Comparison of ENCODE assay signal across 23 mouse cellular contexts in genomic region chr10:8477936-8478335, GRCm38 (mm10). TPM values are rescaled to one million over a fixed set of nuclear protein-coding genes. Genes with fewer than 3 reads are reported as not detected.
DNase-seq lines count a peak whose midpoint lies in the region; ATAC-seq and TF ChIP-seq lines count a peak whose summit lies in the region.
"Had no signal": no experiment of that assay in that cellular context is flagged by ENCODE, and none has a peak within 500 bp of the region (broad histone marks: within the 10 kb centered on the region; RNA-seq: fewer than 3 reads in every experiment).

No protein-coding gene starts in this region.

- ATAC-seq in forebrain, embryonic 11.5 days (replicated peaks; ENCODE audit: low FRiP score): no peak
- ATAC-seq in intestine, embryonic 14.5 days (replicated peaks; ENCODE audit: low FRiP score, low TSS enrichment, low read depth): no peak
- no peak for ATAC-seq in intestine, postnatal 0 days
- ATAC-seq in midbrain, embryonic 11.5 days (ENCODE audit: low FRiP score): no peak
- no peak for ATAC-seq in midbrain, embryonic 14.5 days (ENCODE audit: low FRiP score, low TSS enrichment)
- ATAC-seq: activated CD4-positive, CD25-positive, alpha-beta regulatory T cell, adult 4 months; CD4-positive, CD25-positive, alpha-beta regulatory T cell, adult 4 months; Patski had no signal

- TF ChIP-seq POLR2A in heart, adult 2 months (IDR thresholded peaks at IDR 0.05; ENCODE audit: insufficient read depth, low read depth, low read length): no peak

- no peak overlapping the region for H3K4me2 ChIP-seq in forebrain, embryonic 11.5 days (ENCODE audit: low read depth, low read length, severe bottlenecking)
- H3K4me2 ChIP-seq in intestine, embryonic 14.5 days (ENCODE audit: low read length): no peak overlapping the region
- no peak overlapping the region for H3K4me2 ChIP-seq in intestine, postnatal 0 days (replicated peaks; ENCODE audit: low read depth)
- no peak overlapping the region for H3K4me2 ChIP-seq in midbrain, embryonic 11.5 days
- H3K4me2 ChIP-seq in midbrain, embryonic 14.5 days (ENCODE audit: low read length): no peak overlapping the region

- no peaks in the 10 kb centered on the region for H3K27me3 ChIP-seq in forebrain, embryonic 10.5 days (ENCODE audit: poor library complexity, severe bottlenecking)
- no peaks in the 10 kb centered on the region for H3K27me3 ChIP-seq in forebrain, embryonic 11.5 days (ENCODE audit: control insufficient read depth, insufficient read depth, low read length)
- no peaks in the 10 kb centered on the region for H3K27me3 ChIP-seq in heart, adult 2 months (ENCODE audit: control insufficient read depth, insufficient read depth, low read length)
- no peaks in the 10 kb centered on the region for H3K27me3 ChIP-seq in intestine, embryonic 14.5 days (replicated peaks; ENCODE audit: control insufficient read depth, insufficient read depth, low read length)
- H3K27me3 ChIP-seq in intestine, postnatal 0 days (replicated peaks; ENCODE audit: control insufficient read depth, insufficient read depth, low read length): no peaks in the 10 kb centered on the region
- H3K27me3 ChIP-seq in midbrain, embryonic 11.5 days (ENCODE audit: control insufficient read depth, insufficient read depth, low read length): no peaks in the 10 kb centered on the region
- H3K27me3 ChIP-seq in midbrain, embryonic 14.5 days (ENCODE audit: control insufficient read depth, insufficient read depth, low read length): no peaks in the 10 kb centered on the region
- H3K27me3 ChIP-seq: CH12.LX, Patski had no signal

- TF ChIP-seq EP300 in heart, adult 2 months (IDR thresholded peaks at IDR 0.05; ENCODE audit: insufficient read depth, low read depth, low read length): no peak

- H3K4me1 ChIP-seq in forebrain, embryonic 10.5 days: no peaks in the 10 kb centered on the region
- no peaks in the 10 kb centered on the region for H3K4me1 ChIP-seq in forebrain, embryonic 11.5 days (replicated peaks; ENCODE audit: control insufficient read depth, insufficient read depth, low read length)
- no peaks in the 10 kb centered on the region for H3K4me1 ChIP-seq in heart, adult 2 months (ENCODE audit: control insufficient read depth, insufficient read depth, low read length)
- H3K4me1 ChIP-seq in intestine, embryonic 14.5 days (replicated peaks; ENCODE audit: control insufficient read depth, insufficient read depth, low read length): no peaks in the 10 kb centered on the region
- H3K4me1 ChIP-seq in intestine, postnatal 0 days (replicated peaks; ENCODE audit: control insufficient read depth, insufficient read depth, low read length): no peaks in the 10 kb centered on the region
- no peaks in the 10 kb centered on the region for H3K4me1 ChIP-seq in midbrain, embryonic 11.5 days (ENCODE audit: control insufficient read depth, insufficient read depth, low read length)
- H3K4me1 ChIP-seq in midbrain, embryonic 14.5 days (ENCODE audit: control insufficient read depth, insufficient read depth, low read length): no peaks in the 10 kb centered on the region

- no peaks in the 10 kb centered on the region for H3K79me2 ChIP-seq in heart, adult 2 months (replicated peaks; ENCODE audit: control insufficient read depth, insufficient read depth, low read length)

- H3K4me3 ChIP-seq in forebrain, embryonic 10.5 days: no peak overlapping the region
- no peak overlapping the region for H3K4me3 ChIP-seq in forebrain, embryonic 11.5 days (ENCODE audit: low read depth, low read length)
- no peak overlapping the region for H3K4me3 ChIP-seq in heart, adult 2 months
- H3K4me3 ChIP-seq in intestine, embryonic 14.5 days (ENCODE audit: low read depth, low read length): no peak overlapping the region
- H3K4me3 ChIP-seq in intestine, postnatal 0 days (ENCODE audit: low read depth, low read length): no peak overlapping the region
- H3K4me3 ChIP-seq in midbrain, embryonic 11.5 days (ENCODE audit: low read depth, low read length): no peak overlapping the region
- H3K4me3 ChIP-seq in midbrain, embryonic 14.5 days (replicated peaks; ENCODE audit: low read depth, low read length): no peak overlapping the region

- intact Hi-C loops in heart, adult 2 months (cut with DNase I): no loop called here

- TF ChIP-seq CTCF in heart, adult 2 months (IDR thresholded peaks at IDR 0.05): no peak
- TF ChIP-seq CTCF in intestine, postnatal 0 days (IDR thresholded peaks at IDR 0.05; ENCODE audit: low read depth): no peak

- no peak overlapping the region for H3K9ac ChIP-seq in forebrain, embryonic 11.5 days (ENCODE audit: low read length)
- no peak overlapping the region for H3K9ac ChIP-seq in heart, adult 2 months (ENCODE audit: low read depth, low read length)
- no peak overlapping the region for H3K9ac ChIP-seq in intestine, embryonic 14.5 days (ENCODE audit: low read length)
- H3K9ac ChIP-seq in intestine, postnatal 0 days (ENCODE audit: low read depth, low read length): no peak overlapping the region
- no peak overlapping the region for H3K9ac ChIP-seq in midbrain, embryonic 11.5 days (ENCODE audit: low read length)
- H3K9ac ChIP-seq in midbrain, embryonic 14.5 days (replicated peaks; ENCODE audit: low read length): no peak overlapping the region

- WGBS in forebrain, embryonic 10.5 days: 88% methylated on average over 8 of the region's 8 CpGs
- 83% methylated on average over 8 of the region's 8 CpGs for WGBS in forebrain, embryonic 11.5 days
- WGBS in heart, adult 2 months: 81% methylated on average over 8 of the region's 8 CpGs
- 87% methylated on average over 8 of the region's 8 CpGs for WGBS in intestine, embryonic 14.5 days
- WGBS in intestine, postnatal 0 days: 82% methylated on average over 8 of the region's 8 CpGs
- WGBS in midbrain, embryonic 11.5 days: 84% methylated on average over 8 of the region's 8 CpGs
- WGBS in midbrain, embryonic 14.5 days: 92% methylated on average over 8 of the region's 8 CpGs

- H3K36me3 ChIP-seq in forebrain, embryonic 10.5 days (replicated peaks): no peaks in the 10 kb centered on the region
- H3K36me3 ChIP-seq in forebrain, embryonic 11.5 days (ENCODE audit: control insufficient read depth, insufficient read depth, low read length): no peaks in the 10 kb centered on the region
- H3K36me3 ChIP-seq in heart, adult 2 months (ENCODE audit: control insufficient read depth, insufficient read depth, low read length): no peaks in the 10 kb centered on the region
- no peaks in the 10 kb centered on the region for H3K36me3 ChIP-seq in intestine, embryonic 14.5 days (ENCODE audit: control insufficient read depth, insufficient read depth, low read length)
- H3K36me3 ChIP-seq in intestine, postnatal 0 days (ENCODE audit: control insufficient read depth, insufficient read depth): no peaks in the 10 kb centered on the region
- no peaks in the 10 kb centered on the region for H3K36me3 ChIP-seq in midbrain, embryonic 11.5 days (ENCODE audit: control insufficient read depth, insufficient read depth, low read length)
- H3K36me3 ChIP-seq in midbrain, embryonic 14.5 days (ENCODE audit: control insufficient read depth, insufficient read depth, low read length): no peaks in the 10 kb centered on the region
- H3K36me3 ChIP-seq: G1E had no signal

- no peaks in the 10 kb centered on the region for H3K9me3 ChIP-seq in forebrain, embryonic 10.5 days
- no peaks in the 10 kb centered on the region for H3K9me3 ChIP-seq in forebrain, embryonic 11.5 days (ENCODE audit: control insufficient read depth, low read length)
- H3K9me3 ChIP-seq in intestine, embryonic 14.5 days (ENCODE audit: control insufficient read depth, low read length): no peaks in the 10 kb centered on the region
- no peaks in the 10 kb centered on the region for H3K9me3 ChIP-seq in intestine, postnatal 0 days (ENCODE audit: control insufficient read depth)
- no peaks in the 10 kb centered on the region for H3K9me3 ChIP-seq in midbrain, embryonic 11.5 days (ENCODE audit: control insufficient read depth, low read length)
- no peaks in the 10 kb centered on the region for H3K9me3 ChIP-seq in midbrain, embryonic 14.5 days (ENCODE audit: control insufficient read depth, low read length)

- no peak overlapping the region for H3K27ac ChIP-seq in forebrain, embryonic 10.5 days
- H3K27ac ChIP-seq in forebrain, embryonic 11.5 days (ENCODE audit: low read depth, low read length): no peak overlapping the region
- no peak overlapping the region for H3K27ac ChIP-seq in heart, adult 2 months
- H3K27ac ChIP-seq in intestine, embryonic 14.5 days (ENCODE audit: low read depth): no peak overlapping the region
- no peak overlapping the region for H3K27ac ChIP-seq in intestine, postnatal 0 days (ENCODE audit: low read depth, low read length)
- no peak overlapping the region for H3K27ac ChIP-seq in midbrain, embryonic 11.5 days (ENCODE audit: low read depth, low read length)
- H3K27ac ChIP-seq in midbrain, embryonic 14.5 days (replicated peaks; ENCODE audit: low read depth, low read length): no peak overlapping the region

- peak; percentile 6 for DNase-seq in forebrain, embryonic 10.5 days (ENCODE audit: extremely low spot score, low spot score)
- DNase-seq in forebrain, embryonic 11.5 days (ENCODE audit: low spot score): no peak
- peak; percentile 79 for DNase-seq in heart, adult 11 months
- no peak for DNase-seq in heart, adult 2 months
- DNase-seq in intestine, embryonic 14.5 days (ENCODE audit: low spot score): peak; percentile 34
- DNase-seq in midbrain, embryonic 11.5 days (ENCODE audit: low spot score, missing footprints): peak; percentile 65
- no peak for DNase-seq in midbrain, embryonic 14.5 days
- DNase-seq: adrenal gland, adult 2 months; adrenal gland, adult 8-10 months; adrenal gland, postnatal 10 days; adrenal gland, postnatal 14 days; adrenal gland, postnatal 25 days; adrenal gland, postnatal 36 days; B cell, adult 2 months; cerebellum, adult 11 months; cerebellum, adult 11-12 months had no signal

RNA-seq across cellular contexts. Expression of gene Ust, which starts 40.7 kb away (rescaled TPM):
- 2.2 TPM in 2 replicates for polyA plus RNA-seq in forebrain, embryonic 10.5 days (2016; fragmentation: Nextera tagmentation; extraction: Ambion mirVana)
- polyA plus RNA-seq in forebrain, embryonic 11.5 days (2014; fragmentation: Nextera tagmentation; extraction: Ambion mirVana): 3.0 and 3.4 TPM in 2 replicates
- 1 to 10 TPM; 1.6 to 1.7 TPM for total RNA-seq in heart, adult 2 months (2021)
- 1.1 and 1.3 TPM in 2 replicates for polyA plus RNA-seq in heart, adult 2 months (2012; rRNA removed)
- polyA plus RNA-seq in intestine, embryonic 14.5 days (2014; fragmentation: Nextera tagmentation; extraction: Ambion mirVana): 4.8 and 5.1 TPM in 2 replicates
- 2.0 TPM in 2 replicates for polyA plus RNA-seq in intestine, postnatal 0 days (2015; fragmentation: Nextera tagmentation; extraction: Ambion mirVana)
- polyA plus RNA-seq in midbrain, embryonic 11.5 days (2014; fragmentation: Nextera tagmentation; extraction: Ambion mirVana): 2.9 and 3.1 TPM in 2 replicates
- 3.4 and 4.0 TPM in 2 replicates for polyA plus RNA-seq in midbrain, embryonic 14.5 days (2014; fragmentation: Nextera tagmentation; extraction: Ambion mirVana)
- total RNA-seq: CH12.LX, MEL had no signal
- polyA plus RNA-seq: G1E had no signal

Comparison
In these comparisons a context has a peak if more than half of its experiments do, and no peak if none do; other contexts are left out.
1. DNase-seq: peak in forebrain, embryonic 10.5 days (single experiment), heart, adult 11 months (single experiment), intestine, embryonic 14.5 days (single experiment) and midbrain, embryonic 11.5 days (single experiment); none in forebrain, embryonic 11.5 days (single experiment), heart, adult 2 months (0 of 2) and midbrain, embryonic 14.5 days (single experiment).